Mouse (Mus musculus) retina, adult 2 months (tissue): ENCODE results near the gene AB124611.
"Not testable (repeated sequence)": the region's sequence is repeated elsewhere in the genome, so short reads cannot be mapped to it uniquely, and the experiment has no call there.

ENCODE experiments used
- DNase-seq: peaks from one replicate; pipeline ENCODE4 v3.0.0-alpha.2; 2012; ENCODE audit warnings: low read depth, low spot score

AB124611 gene

GRCm38 (mm10) chr9:21565004-21565586, 39.1 kb downstream of the AB124611 start:
- no peak for DNase-seq

GRCm38 (mm10) chr9:21566538-21566937, 40.6 kb downstream of the AB124611 start:
- DNase-seq, result no peak

- no peak for DNase-seq
These were observed 41.1 kb downstream of the AB124611 start for GRCm38 (mm10) chr9:21567051-21567450.

- DNase-seq, result no peak
These were observed 42.8 kb downstream of the AB124611 start for GRCm38 (mm10) chr9:21568657-21569255.

- no peak for DNase-seq
These were observed 48.2 kb downstream of the AB124611 start for GRCm38 (mm10) chr9:21574012-21574801.

GRCm38 (mm10) chr9:21575253-21575652, 49.3 kb downstream of the AB124611 start:
- no peak for DNase-seq

- no peak for DNase-seq
These were observed 50.3 kb downstream of the AB124611 start for GRCm38 (mm10) chr9:21576286-21576685.

GRCm38 (mm10) chr9:21578226-21578625, 52.2 kb downstream of the AB124611 start:
- DNase-seq, result no peak

GRCm38 (mm10) chr9:21585401-21585800, 59.4 kb downstream of the AB124611 start:
- no peak for DNase-seq

GRCm38 (mm10) chr9:21587678-21588349, 61.8 kb downstream of the AB124611 start:
- DNase-seq, result no peak

- no peak for DNase-seq
These were observed 62.4 kb downstream of the AB124611 start for GRCm38 (mm10) chr9:21588350-21588749.

GRCm38 (mm10) chr9:21589538-21589937, 63.6 kb downstream of the AB124611 start:
- DNase-seq, result no peak

- no peak for DNase-seq
These were observed 65.3 kb downstream of the AB124611 start for GRCm38 (mm10) chr9:21591127-21591830.

GRCm38 (mm10) chr9:21591831-21592702, 66.1 kb downstream of the AB124611 start:
- DNase-seq, result no peak

- DNase-seq, result peak; percentile 97
These were observed 66.7 kb downstream of the AB124611 start, which contains the start of the genes Timm29 and Yipf2 for GRCm38 (mm10) chr9:21592703-21593121. TSS of gene Timm29 (plus strand) at chr9:21592722. TSS of gene Yipf2 (minus strand) at chr9:21592828.

GRCm38 (mm10) chr9:21593122-21593721, 67.2 kb downstream of the AB124611 start:
- no peak for DNase-seq

- DNase-seq, result not testable (repeated sequence)
These were observed 68.4 kb downstream of the AB124611 start for GRCm38 (mm10) chr9:21594350-21594749.

- DNase-seq, result no peak
These were observed 68.9 kb downstream of the AB124611 start for GRCm38 (mm10) chr9:21594838-21595237.
